Mouse (Mus musculus) embryonic fibroblast, embryonic 13.5 days (primary cell): ENCODE results near the gene Acnat1.

Experiments used
- CTCF ChIP-seq: IDR thresholded peaks from 2 replicates; pipeline ENCODE4 v1.5.1; 2011; ENCODE audit warnings: mild to moderate bottlenecking, control low read depth, low read length, moderate library complexity, borderline replicate concordance; ENCODE audit not compliant: insufficient read depth
- POLR2A ChIP-seq: IDR thresholded peaks from 2 replicates; pipeline ENCODE4 v1.6.1; 2011; ENCODE audit warnings: low read depth, mild to moderate bottlenecking, control low read depth, low read length, moderate library complexity

GRCm38 (mm10) chr4:49480104-49480760 is 6.5 kb upstream of the Acnat1 start:
- TF ChIP-seq CTCF: no peak
- TF ChIP-seq POLR2A: no peak
